Mouse (Mus musculus): ENCODE results near the gene Scarf2.
A peak's percentile ranks its signal among the peaks of the same experiment; 100 is the strongest.

The Scarf2 gene

DNA sequence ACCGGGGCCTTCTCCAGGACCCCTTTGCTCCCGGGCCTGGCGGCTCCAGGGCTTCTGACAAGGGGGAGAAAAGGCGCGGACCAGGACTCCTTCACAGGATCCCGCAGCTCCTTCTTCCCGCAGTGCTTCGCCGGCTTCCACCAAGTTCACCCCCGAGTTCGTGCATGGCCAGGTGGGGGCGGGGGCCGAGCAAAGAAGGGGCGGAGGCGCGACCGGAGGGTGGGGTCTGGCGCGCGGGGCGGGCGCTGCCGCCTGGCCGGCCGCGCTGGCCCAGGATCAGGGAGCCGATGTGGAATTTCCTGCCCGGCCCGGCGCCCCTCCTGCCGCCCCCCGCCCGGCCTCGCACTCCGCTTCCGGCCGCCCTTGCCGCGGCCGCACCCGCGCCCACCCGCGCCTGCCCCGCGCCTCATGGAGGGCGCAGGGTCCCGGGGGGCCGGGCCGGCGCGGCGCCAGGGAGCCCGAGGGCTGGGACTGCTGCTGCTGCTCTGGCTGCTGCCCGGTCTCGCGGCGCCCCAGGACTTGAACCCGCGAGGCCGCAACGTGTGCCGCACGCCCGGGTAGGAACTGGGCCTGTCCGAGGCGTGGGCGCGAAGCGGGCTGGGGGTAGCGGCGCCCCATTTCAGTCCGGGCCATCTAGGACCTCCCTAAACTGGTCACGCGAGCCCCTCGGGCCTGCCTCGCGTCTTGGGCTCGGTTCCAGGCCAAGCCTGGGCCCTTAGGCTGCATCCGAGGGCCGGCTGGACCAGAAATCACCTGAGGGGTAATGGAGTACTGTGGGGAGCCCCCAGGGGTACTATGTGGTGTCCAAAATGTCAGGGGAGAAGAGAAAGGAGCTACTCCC, at the start of gene Scarf2:
Scarf2 (plus strand) TSS at position 312 of the 841 bp plus-strand sequence.
- peak in 1 of 2 experiments; percentile 24 for DNase-seq (ENCODE audit: low spot score in 2 of 2)

DNA sequence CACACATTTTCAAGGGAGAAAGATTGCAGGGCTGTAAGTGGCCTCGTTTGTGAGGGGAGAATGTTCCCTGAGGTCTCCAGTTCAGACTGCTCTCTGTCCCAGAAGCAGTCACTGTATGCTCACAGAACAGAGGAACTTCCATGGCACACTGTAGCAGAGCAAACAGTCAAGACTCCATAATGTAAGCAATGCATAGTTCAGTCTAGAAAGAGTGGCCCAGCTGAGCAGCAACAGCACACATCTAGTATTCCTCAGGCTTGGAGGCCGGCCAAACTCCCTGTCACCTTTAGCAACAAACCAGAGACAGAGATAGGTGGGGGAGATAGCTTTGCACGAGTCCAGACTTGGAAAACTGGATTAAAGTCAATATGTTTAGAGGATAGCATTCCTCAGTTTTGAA, 44.1 kb upstream of the Scarf2 start:
- DNase-seq (ENCODE audit: low spot score in 2 of 2): no peak

DNA sequence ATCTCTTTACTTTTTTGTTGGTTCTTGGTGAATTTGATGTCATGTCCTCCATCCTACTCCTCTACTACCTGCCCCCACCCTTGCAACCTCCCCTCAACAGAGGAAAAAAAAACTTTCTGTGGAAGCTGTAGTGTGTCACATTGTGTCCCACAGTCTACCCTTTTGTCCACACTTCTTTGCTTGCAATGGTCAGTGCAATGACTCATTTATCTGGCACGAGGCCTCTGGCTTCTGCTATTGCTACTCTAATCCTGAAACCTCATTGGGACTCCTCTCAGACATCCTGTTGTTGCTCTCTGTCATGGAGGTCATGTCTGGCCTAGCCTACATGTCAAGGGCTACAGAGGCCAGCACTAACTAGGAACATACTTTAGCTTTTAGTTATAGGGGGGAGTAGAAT, 43.4 kb upstream of the Scarf2 start:
- no peak for DNase-seq (ENCODE audit: low spot score in 2 of 2)

- DNase-seq (ENCODE audit: low spot score in 2 of 2): no peak
Observed at GRCm38 (mm10) chr16:17757756-17758155, 39.3 kb upstream of the Scarf2 start.

DNA sequence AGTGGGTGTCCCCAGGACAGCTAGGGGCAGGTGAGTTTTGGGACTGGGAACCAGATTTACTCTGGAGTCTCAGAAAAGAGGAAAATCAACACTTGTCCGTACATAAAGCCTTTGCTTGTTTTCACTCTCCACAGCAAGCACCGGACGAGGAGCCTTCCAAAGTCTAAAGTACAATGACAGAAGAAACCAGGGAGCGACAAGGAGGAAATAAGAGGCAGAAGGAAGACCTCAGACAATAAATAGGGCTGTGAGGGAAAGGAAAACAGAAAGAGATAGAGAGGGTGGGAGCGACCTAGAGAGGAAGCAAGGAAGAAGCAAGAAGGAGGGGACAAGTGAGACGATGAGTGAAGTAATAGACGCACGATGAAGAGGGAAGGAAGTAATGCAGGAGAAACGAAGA, 38.2 kb upstream of the Scarf2 start:
- no peak for DNase-seq (ENCODE audit: low spot score in 2 of 2)

DNA sequence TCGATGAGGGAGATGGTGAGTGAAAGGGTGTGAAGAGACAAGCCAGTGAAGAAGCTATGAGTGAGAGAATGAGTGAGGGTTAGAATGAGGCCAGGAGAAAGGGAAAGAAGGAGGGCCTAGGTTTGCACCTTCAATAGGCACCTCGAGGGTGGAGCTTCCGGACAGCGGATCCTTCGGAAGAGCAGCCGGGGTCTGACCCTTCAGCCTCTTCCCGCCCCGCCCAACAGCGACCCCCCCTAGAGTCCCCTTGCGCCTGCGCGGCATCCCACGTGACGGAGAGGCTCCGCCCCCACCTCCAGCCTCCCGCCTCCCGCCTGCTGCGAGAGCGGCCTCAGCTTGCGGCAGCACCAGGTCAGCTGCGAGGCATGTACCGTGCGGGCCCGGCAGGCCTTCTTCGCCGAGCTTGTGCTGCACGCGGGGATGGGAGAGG, 37.7 kb upstream of the Scarf2 start, which contains the start of gene Klhl22:
Klhl22 (plus strand) TSS at position 275 of the 430 bp plus-strand sequence.
- DNase-seq (ENCODE audit: low spot score in 2 of 2): peak; percentile 76 to 88

- DNase-seq (ENCODE audit: low spot score in 2 of 2): peak; percentile 32 to 46
Observed at GRCm38 (mm10) chr16:17759813-17760321, 37.2 kb upstream of the Scarf2 start.

DNA sequence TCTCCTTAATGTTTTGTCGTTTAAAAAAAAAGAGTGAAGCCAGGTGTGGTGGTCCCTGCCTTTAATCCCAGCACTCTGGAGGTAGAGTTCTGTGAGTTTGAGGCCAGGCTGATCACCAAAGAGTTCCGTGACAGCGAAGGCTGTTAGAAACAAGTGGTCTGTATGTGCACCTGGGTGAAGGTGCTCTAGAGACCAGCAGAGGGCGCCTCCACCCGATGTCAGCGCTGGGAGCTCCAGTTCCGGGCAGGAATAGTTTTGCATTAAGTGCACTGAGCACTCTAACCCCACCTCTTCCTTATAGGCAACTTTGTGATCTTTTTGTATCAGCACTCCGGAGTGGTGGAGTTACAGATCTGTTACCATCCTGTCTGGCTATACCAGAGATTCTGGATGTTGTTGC, 36.4 kb upstream of the Scarf2 start:
- peak; percentile 29 to 71 for DNase-seq (ENCODE audit: low spot score in 2 of 2)

GRCm38 (mm10) chr16:17761074-17761473, 36.0 kb upstream of the Scarf2 start:
- no peak for DNase-seq (ENCODE audit: low spot score in 2 of 2)

DNA sequence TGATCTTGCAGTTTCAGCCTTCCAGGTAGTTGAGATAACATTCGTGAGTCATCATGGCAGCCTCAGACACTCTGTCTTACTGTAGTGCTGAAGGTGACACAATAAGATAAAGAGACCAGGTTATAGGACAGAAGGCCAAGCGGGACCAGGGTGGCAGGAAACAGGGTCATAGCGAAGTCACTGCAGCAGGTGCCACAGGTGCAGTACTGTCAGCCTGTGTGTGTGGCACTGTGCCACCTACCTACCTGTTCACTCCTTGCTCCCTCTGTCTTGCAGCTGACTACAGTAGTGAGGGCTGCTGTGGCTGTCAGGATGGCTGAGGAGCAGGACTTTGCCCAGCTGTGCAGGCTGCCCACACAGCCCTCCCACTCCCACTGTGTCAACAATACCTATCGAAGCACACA, 33.0 kb upstream of the Scarf2 start:
- no peak for DNase-seq (ENCODE audit: low spot score in 2 of 2)

GRCm38 (mm10) chr16:17768834-17769233, 28.2 kb upstream of the Scarf2 start:
- DNase-seq (ENCODE audit: low spot score in 2 of 2): no peak

DNA sequence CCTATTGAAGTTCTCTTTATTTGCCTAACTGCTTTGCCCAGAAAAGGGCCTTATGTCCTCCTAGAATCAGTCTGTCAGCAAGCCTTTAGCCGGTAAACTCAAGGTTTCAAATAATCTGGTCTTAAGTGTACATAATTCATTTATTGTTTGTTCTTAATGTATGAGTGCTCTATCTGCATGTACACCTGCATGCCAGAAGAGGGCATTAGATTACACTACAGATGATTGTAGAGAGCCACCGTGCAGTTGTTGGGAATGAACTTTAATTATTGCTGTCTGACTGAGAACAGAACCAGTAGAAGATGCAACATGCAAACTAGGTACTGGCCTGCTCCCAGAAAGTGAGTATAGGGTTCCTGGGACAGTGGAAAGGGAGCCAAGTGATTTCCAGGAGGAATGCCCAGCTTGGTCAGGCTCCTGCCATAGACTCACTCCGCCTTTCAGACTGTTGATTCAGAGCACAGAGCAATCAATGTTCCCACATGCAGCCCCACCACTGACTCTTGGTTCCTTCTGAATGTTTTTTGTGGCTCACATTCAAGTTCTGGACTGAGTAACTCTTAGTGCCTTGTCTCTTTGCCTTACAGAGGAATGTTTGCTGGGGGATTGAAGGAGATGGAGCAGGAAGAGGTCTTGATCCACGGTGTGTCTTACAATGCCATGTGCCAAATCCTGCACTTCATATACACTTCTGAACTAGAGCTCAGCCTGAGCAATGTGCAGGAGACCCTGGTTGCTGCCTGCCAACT, 25.8 kb upstream of the Scarf2 start:
- DNase-seq (ENCODE audit: low spot score in 2 of 2): no peak

- DNase-seq (ENCODE audit: low spot score in 2 of 2): peak in 1 of 2 experiments; percentile 68
Observed at GRCm38 (mm10) chr16:17776828-17777227, 20.3 kb upstream of the Scarf2 start.

- DNase-seq (ENCODE audit: low spot score in 2 of 2): no peak
Observed at GRCm38 (mm10) chr16:17778223-17778622, 18.9 kb upstream of the Scarf2 start.

- DNase-seq (ENCODE audit: low spot score in 2 of 2): no peak
Observed at GRCm38 (mm10) chr16:17779692-17780091, 17.4 kb upstream of the Scarf2 start.

DNA sequence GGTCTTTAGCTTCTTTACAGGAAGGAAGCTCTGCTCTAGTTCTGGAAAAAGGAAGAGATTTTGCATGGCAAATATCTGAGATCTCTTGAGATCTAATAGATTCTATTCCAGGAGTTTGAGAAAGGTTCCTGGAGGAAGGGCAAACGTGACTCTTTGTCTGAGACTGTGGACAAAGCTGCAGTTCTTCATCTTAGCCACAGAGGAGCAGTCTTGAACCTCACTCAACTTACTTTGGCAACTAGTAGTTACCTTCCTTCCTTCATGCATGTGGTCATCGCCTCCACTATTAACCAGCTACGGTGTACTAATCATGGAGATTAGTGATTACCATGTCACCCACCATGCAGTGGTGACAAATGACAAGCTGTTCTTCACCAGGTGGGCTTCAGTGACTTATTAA, 11.7 kb upstream of the Scarf2 start:
- no peak for DNase-seq (ENCODE audit: low spot score in 2 of 2)

- DNase-seq (ENCODE audit: low spot score in 2 of 2): no peak
Observed at GRCm38 (mm10) chr16:17792728-17793127, 4.4 kb upstream of the Scarf2 start.

DNA sequence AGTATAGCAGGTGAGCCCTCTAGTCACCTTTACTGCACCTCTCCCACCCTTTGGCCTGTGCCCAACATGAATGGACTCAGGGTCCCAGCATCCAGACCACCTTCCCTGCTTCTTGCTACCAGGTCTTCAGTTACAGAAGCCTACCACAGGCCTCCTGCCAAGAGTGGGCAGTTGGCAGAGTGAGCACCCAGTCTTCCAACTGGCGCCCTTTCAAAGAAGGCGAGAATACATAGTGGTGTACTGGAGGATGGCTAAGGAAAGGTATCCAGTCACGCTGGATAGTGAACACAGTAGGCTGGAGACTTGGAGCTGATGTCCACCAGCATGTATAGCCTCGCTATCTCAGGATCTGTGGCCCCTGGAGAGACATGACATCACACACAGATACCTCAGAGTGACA, 3.0 kb upstream of the Scarf2 start:
- no peak for DNase-seq (ENCODE audit: low spot score in 2 of 2)

DNA sequence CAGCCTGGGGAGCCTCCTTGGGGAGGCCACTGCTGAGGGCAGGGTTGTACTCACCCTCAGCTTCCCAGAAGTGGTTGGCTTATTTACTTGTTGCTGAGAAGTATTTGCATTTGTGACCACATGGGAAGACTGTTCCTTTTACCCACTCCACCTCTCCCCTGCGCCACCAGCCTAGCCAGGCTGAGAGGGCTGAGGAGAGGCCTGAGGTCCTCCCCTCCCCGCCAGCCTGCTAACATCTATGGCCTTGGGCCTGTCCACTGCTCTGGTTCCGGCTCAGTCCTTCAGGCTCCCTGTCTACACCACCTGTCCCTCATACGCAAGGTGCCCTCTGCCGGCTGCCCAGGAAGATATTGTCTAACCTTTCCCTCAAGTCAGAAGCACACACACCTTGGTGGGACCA, 1.4 kb upstream of the Scarf2 start:
- no peak for DNase-seq (ENCODE audit: low spot score in 2 of 2)

GRCm38 (mm10) chr16:17796519-17796918, 563 bp upstream of the Scarf2 start:
- no peak for DNase-seq (ENCODE audit: low spot score in 2 of 2)

DNA sequence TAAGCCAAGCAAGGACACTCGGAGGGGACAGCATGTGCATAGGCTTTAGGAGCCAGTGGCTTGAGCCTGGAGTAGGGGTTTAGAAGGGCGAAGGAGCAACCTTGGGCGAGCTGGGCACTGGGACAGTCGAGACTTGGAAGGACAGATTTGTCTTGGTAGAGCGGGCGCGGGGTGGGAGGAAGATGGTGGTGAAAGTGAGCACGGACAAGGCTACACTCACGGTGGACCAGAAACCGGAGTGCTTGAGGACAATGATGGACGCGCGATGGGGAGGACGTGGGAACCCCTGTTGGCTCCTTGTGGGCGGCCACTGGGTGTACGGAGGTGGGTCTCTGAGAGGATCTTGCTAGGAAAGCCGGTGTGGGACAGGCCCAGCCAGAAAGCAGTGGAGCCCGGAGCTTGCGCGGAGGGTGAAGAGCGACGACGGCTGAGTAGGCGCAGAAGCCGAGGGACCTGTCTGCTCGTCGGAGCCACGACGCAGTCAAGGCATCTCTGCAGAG, 780 bp downstream of the Scarf2 start:
- peak in 1 of 2 experiments; percentile 19 for DNase-seq (ENCODE audit: low spot score in 2 of 2)
